24 mouse cellular contexts compared by ENCODE assay signal in the genomic region with DNA sequence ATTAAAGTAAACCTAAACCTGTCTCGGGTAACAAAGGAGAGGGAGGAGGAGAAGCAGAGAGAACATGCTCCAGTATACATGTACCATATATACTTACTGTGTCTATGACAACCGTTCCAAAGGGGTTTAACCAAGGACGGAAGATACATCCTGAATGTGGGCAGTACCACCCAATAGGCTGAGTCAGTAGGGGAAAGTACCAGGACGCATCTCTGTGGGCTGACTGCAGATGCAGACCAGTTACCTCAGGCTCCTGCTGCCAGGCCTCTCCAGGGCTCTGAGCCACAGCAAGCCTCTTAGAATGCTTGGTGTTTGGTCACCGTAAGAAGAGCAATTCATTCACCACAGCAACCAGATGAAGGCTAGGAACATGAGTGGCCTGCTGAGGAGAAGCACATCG. TPM values are rescaled to one million over a fixed set of nuclear protein-coding genes. Genes with fewer than 3 reads are reported as not detected.
DNase-seq lines count a peak whose midpoint lies in the region; ATAC-seq and TF ChIP-seq lines count a peak whose summit lies in the region.
"Had no signal": no experiment of that assay in that cellular context is flagged by ENCODE, and none has a peak within 500 bp of the region (broad histone marks: within the 10 kb centered on the region; RNA-seq: fewer than 3 reads in every experiment).

No protein-coding gene starts in this region.

- intact Hi-C loops in left cerebral cortex, postnatal 36 days (cut with DNase I), result no loop called here

- H3K4me3 ChIP-seq in E14TG2a.4 (replicated peaks; ENCODE audit: low read length), result peak overlapping the region; percentile 80
- H3K4me3 ChIP-seq: embryonic facial prominence, embryonic 10.5 days; erythroblast, embryonic 14.5 days; forebrain, embryonic 10.5 days; heart, embryonic 10.5 days; hindbrain, embryonic 12.5 days; intestine, embryonic 15.5 days had no signal

- peaks cover 69% of the 10 kb centered on the region for H3K36me3 ChIP-seq in E14TG2a.4 (ENCODE audit: insufficient read depth, low read length)
- H3K36me3 ChIP-seq: embryonic facial prominence, embryonic 10.5 days; forebrain, embryonic 10.5 days; G1E; heart, embryonic 10.5 days; hindbrain, embryonic 12.5 days; intestine, embryonic 15.5 days had no signal

- DNase-seq in left cerebral cortex, adult 18-20 months (ENCODE audit: low spot score in 2 of 2), result peak; percentile 6 to 11
- no peak for DNase-seq in left cerebral cortex, postnatal 36 days (ENCODE audit: low spot score in 2 of 2)
- peak; percentile 45 for DNase-seq in induced T-regulatory cell, adult 2 months (ENCODE audit: low read depth)
- no peak for DNase-seq in kidney, adult 18-20 months
- DNase-seq in kidney, postnatal 4 days, result no peak
- no peak for DNase-seq in kidney, postnatal 25 days
- DNase-seq: adrenal gland, postnatal 10 days; cerebellum, adult 18-20 months; cerebellum, adult 9-11 months; gastrocnemius, postnatal 10 days; heart, adult 18-20 months; heart, postnatal 10 days; heart, postnatal 4 days had no signal

- H3K27me3 ChIP-seq in E14TG2a.4 (ENCODE audit: insufficient read depth, low read length), result no peaks in the 10 kb centered on the region
- H3K27me3 ChIP-seq: hindbrain, embryonic 12.5 days; intestine, embryonic 15.5 days had no signal

- TF ChIP-seq CTCF in E14TG2a.4 (conservative IDR thresholded peaks at IDR 0.05; ENCODE audit: low read length), result no peak

- H3K9me3 ChIP-seq in E14TG2a.4 (ENCODE audit: low read length), result no peaks in the 10 kb centered on the region
- H3K9me3 ChIP-seq: embryonic facial prominence, embryonic 10.5 days; forebrain, embryonic 10.5 days; G1E; heart, embryonic 10.5 days; hindbrain, embryonic 12.5 days; intestine, embryonic 15.5 days had no signal

- no peak for ATAC-seq in megakaryocyte, adult 5-6 weeks (ENCODE audit: poor library complexity, severe bottlenecking)
- ATAC-seq: forebrain, embryonic 14.5 days; hindbrain, embryonic 16.5 days; intestine, embryonic 15.5 days had no signal

- peaks cover 73% of the 10 kb centered on the region for H3K4me1 ChIP-seq in E14TG2a.4 (replicated peaks; ENCODE audit: low read depth, low read length)
- H3K4me1 ChIP-seq: embryonic facial prominence, embryonic 10.5 days; forebrain, embryonic 10.5 days; heart, embryonic 10.5 days; hindbrain, embryonic 12.5 days; intestine, embryonic 15.5 days had no signal

RNA-seq across cellular contexts. Expression of gene Cstf3, which starts 28.9 kb away (rescaled TPM):
- total RNA-seq in left cerebral cortex, adult 18-20 months (2021), result 10 to 100 TPM; 37.2 to 44.2 TPM
- 10 to 100 TPM; 33.4 to 53.1 TPM for total RNA-seq in left cerebral cortex, postnatal 36 days (2021)
- total RNA-seq in megakaryocyte, adult 5-6 weeks (2015), result 32.8 and 34.0 TPM in 2 replicates
- 16.0 and 21.5 TPM in 2 replicates for total RNA-seq in megakaryocyte, adult 5-6 weeks (2017)

Comparison
In these comparisons a context has a peak if more than half of its experiments do, and no peak if none do; other contexts are left out.
1. DNase-seq: peak in left cerebral cortex, adult 18-20 months (2 of 2) and induced T-regulatory cell, adult 2 months (single experiment); none in left cerebral cortex, postnatal 36 days (0 of 2), kidney, adult 18-20 months (single experiment), kidney, postnatal 4 days (0 of 2) and kidney, postnatal 25 days (0 of 2).